Mouse (Mus musculus) olfactory bulb, adult 2 months (tissue): ENCODE results near the gene Pvrig. TPM values are rescaled to one million over a fixed set of nuclear protein-coding genes. Genes with fewer than 3 reads are reported as not detected.
"Not testable (repeated sequence)": the region's sequence is repeated elsewhere in the genome, so short reads cannot be mapped to it uniquely, and the experiment has no call there.

Experiments
- H3K27ac ChIP-seq: fragments of 200-500 bp; 2 replicates; pipeline ENCODE4 v1.5.1; 2012; ENCODE audit warnings: low read depth, low read length; ENCODE audit not compliant: insufficient read depth
- H3K4me1 ChIP-seq: fragments of 200-500 bp; 2 replicates; pipeline ENCODE4 v1.6.1; 2012; ENCODE audit warnings: low read length; ENCODE audit not compliant: control insufficient read depth, insufficient read depth
- H3K4me3 ChIP-seq: fragments of 200-500 bp; 2 replicates; pipeline ENCODE4 v1.5.1; 2012; ENCODE audit warnings: mild to moderate bottlenecking, low read depth, low read length, moderate library complexity; ENCODE audit not compliant: insufficient read depth
- CTCF ChIP-seq: fragments of 200-500 bp; IDR thresholded peaks from 2 replicates; pipeline ENCODE4 v1.5.1; 2012; ENCODE audit warnings: low read depth, mild to moderate bottlenecking, low read length, moderate library complexity; ENCODE audit not compliant: insufficient read depth
- POLR2A ChIP-seq: fragments of 200-500 bp; IDR thresholded peaks from 2 replicates; pipeline ENCODE4 v1.6.1; 2012; ENCODE audit warnings: mild to moderate bottlenecking, low read depth, low read length, moderate library complexity; ENCODE audit not compliant: insufficient read depth
- WGBS: fragments of 180-500 bp; shearing (Covaris S2); methylation state at CpG from one replicate; pipeline ENCODE4 v1.1.7; 2018; 5-methylcytosine and 5-hydroxymethylcytosine counted together
- polyA plus RNA-seq: library from polyadenylated mRNA; stranded (reverse); fragments of >200 nt; gene quantifications from 2 replicates; pipeline ENCODE4 v1.2.4, GENCODE M21; 2012; ENCODE audit warnings: low replicate concordance; ENCODE audit not compliant: missing spikeins, insufficient read depth, insufficient read length

Gene Pvrig
- polyA plus RNA-seq = not detected in 2 replicates

GRCm38 (mm10) chr5:138341661-138342060 lies at the start of gene Pvrig:
Gene Pvrig, plus strand, starts transcription at chr5:138341961.
- WGBS = 85% methylated on average over 2 of the region's 2 CpGs
- no peak for TF ChIP-seq CTCF
- no peak for TF ChIP-seq POLR2A
- Histone ChIP-seq H3K27ac (no peak within 1 kb of the TSS), H3K4me1 (no peaks in the 10 kb centered on the region), H3K4me3 (no peak within 1 kb of the TSS)

GRCm38 (mm10) chr5:138294158-138294557 lies 47.6 kb upstream of the Pvrig start:
- Histone ChIP-seq H3K4me1 (no peaks in the 10 kb centered on the region), H3K4me3 (no peak overlapping the region), H3K27ac (no peak overlapping the region)
- no peak for TF ChIP-seq CTCF
- no peak for TF ChIP-seq POLR2A

- Histone ChIP-seq H3K27ac (no peak overlapping the region), H3K4me3 (no peak overlapping the region), H3K4me1 (no peaks in the 10 kb centered on the region)
- TF ChIP-seq CTCF = no peak
- TF ChIP-seq POLR2A = no peak
- WGBS = 95% methylated on average over 2 of the region's 2 CpGs
These were observed 42.1 kb upstream of the Pvrig start for GRCm38 (mm10) chr5:138299613-138300012.

GRCm38 (mm10) chr5:138312795-138313194 lies 29.0 kb upstream of the Pvrig start:
- Histone ChIP-seq H3K4me1 (no peaks in the 10 kb centered on the region), H3K27ac (no peak overlapping the region), H3K4me3 (no peak overlapping the region)
- no peak for TF ChIP-seq POLR2A
- no peak for TF ChIP-seq CTCF
- 93% methylated on average over 3 of the region's 3 CpGs for WGBS

- Histone ChIP-seq H3K4me1 (no peaks in the 10 kb centered on the region), H3K4me3 (no peak overlapping the region), H3K27ac (no peak overlapping the region)
- TF ChIP-seq CTCF = no peak
- 87% methylated on average over 3 of the region's 3 CpGs for WGBS
These were observed 1.5 kb downstream of the Pvrig start for GRCm38 (mm10) chr5:138343216-138343615.

GRCm38 (mm10) chr5:138363208-138363607 lies 21.4 kb downstream of the Pvrig start:
- not testable (repeated sequence) for H3K4me1 ChIP-seq, H3K4me3 ChIP-seq, H3K27ac ChIP-seq
- 78% methylated on average over 6 of the region's 7 CpGs for WGBS

- not testable (repeated sequence) for H3K27ac ChIP-seq, H3K4me3 ChIP-seq, H3K4me1 ChIP-seq
- WGBS = 94% methylated on average over 10 of the region's 10 CpGs
These were observed 23.6 kb downstream of the Pvrig start for GRCm38 (mm10) chr5:138365347-138365746.

Other genes starting within 250 kb of the Pvrig start
- not detected in 2 replicates for gene Zscan21, start 225.1 kb upstream of the Pvrig start, polyA plus RNA-seq
- not detected in 2 replicates for gene Zfp113, start 186.2 kb upstream of the Pvrig start, polyA plus RNA-seq
- not detected in 2 replicates for gene Cops6, start 180.9 kb upstream of the Pvrig start, polyA plus RNA-seq
- gene Ap4m1, start 170.0 kb upstream of the Pvrig start, polyA plus RNA-seq = not detected in 2 replicates
- not detected in 2 replicates for gene Mcm7, start 169.5 kb upstream of the Pvrig start, polyA plus RNA-seq
- not detected in 2 replicates for gene Taf6, start 154.5 kb upstream of the Pvrig start, polyA plus RNA-seq
- gene Cnpy4, start 154.5 kb upstream of the Pvrig start, polyA plus RNA-seq = 309 TPM in 1 of 2 replicates, not detected in the other
- not detected in 2 replicates for gene Mblac1, start 147.6 kb upstream of the Pvrig start, polyA plus RNA-seq
- gene Nxpe5, start 116.1 kb upstream of the Pvrig start, polyA plus RNA-seq = not detected in 2 replicates
- not detected in 2 replicates for gene Lamtor4, start 86.5 kb upstream of the Pvrig start, polyA plus RNA-seq
- gene BC037034, start 77.9 kb upstream of the Pvrig start, polyA plus RNA-seq = 185 TPM in 1 of 2 replicates, not detected in the other
- not detected in 2 replicates for gene Gal3st4, start 69.1 kb upstream of the Pvrig start, polyA plus RNA-seq
- gene Gm43720, start 62.0 kb upstream of the Pvrig start, polyA plus RNA-seq = not detected in 2 replicates
- gene Gpc2, start 62.0 kb upstream of the Pvrig start, polyA plus RNA-seq = not detected in 2 replicates
- gene Stag3, start 61.7 kb upstream of the Pvrig start, polyA plus RNA-seq = not detected in 2 replicates
- gene Zfp157, start 99.5 kb downstream of the Pvrig start, polyA plus RNA-seq = not detected in 2 replicates
- gene 1700123K08Rik, start 222.8 kb downstream of the Pvrig start, polyA plus RNA-seq = not detected in 2 replicates